Mouse (Mus musculus) adrenal gland, postnatal 0 days (tissue): ENCODE measurements around the gene Rtn3. TPM values are rescaled to one million over a fixed set of nuclear protein-coding genes. Genes with fewer than 3 reads are reported as not detected.

ENCODE experiments used
- microRNA-seq: library from miRNA; unstranded; fragments of <30 nt; microRNA quantifications from one replicate; pipeline ENCODE4, GENCODE M21; 2016; ENCODE audit warnings: borderline replicate concordance; ENCODE audit not compliant: insufficient number of aligned reads
- polyA plus RNA-seq: library from polyadenylated mRNA; unstranded; fragments of >200 nt; fragmentation: Nextera tagmentation; extraction: Ambion mirVana; gene quantifications from 2 replicates; pipeline ENCODE4 v1.2.1, GENCODE M21; 2015

Gene Rtn3
- polyA plus RNA-seq = 138 and 168 TPM in 2 replicates

DNA sequence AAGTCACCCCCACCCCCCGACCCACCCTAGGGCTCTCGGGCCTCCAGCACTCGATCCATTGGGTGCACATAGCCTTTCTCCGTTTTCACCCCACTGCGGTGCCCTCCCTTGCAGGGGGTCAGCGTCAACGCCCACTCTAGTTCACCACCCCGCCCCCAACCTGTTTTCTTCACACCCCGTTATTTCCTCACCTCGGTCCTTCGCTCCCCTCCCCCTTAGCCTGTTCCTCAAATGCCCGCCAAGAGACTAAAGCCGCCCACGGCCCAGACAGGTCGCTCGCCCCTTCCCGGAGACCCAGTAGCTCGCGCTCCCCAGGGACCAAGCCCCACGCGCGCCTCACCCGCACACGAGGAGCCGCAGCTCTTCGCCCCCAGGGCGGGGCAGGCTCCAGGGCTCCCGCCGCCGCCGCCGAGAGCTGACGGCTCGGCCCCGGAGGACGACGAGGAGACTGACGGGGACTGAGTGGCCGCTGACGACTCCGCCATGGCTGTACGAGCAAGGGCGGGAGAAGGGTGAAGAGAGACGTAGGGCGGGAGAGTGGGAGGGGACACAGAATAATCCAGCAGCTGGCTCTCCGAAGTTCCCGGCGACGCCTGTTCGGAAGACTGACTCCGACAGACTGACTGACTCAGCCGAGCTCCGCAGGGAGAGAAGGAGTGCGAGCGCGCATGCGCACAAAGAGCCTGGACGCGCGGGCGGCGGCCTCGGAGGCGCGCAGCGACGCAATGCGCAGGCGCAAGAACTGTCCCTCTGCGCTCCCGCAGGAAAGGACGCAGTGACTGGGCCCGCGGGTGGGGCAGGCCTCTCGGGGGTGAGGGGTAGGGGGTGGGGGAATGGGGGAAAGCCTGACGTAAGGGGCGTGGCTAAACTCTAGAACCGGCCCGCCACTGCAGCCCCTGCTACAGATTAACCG, at the start of gene Rtn3:
Gene Rtn3, minus strand, starts transcription at position 683 of the 913 bp plus-strand sequence.

DNA sequence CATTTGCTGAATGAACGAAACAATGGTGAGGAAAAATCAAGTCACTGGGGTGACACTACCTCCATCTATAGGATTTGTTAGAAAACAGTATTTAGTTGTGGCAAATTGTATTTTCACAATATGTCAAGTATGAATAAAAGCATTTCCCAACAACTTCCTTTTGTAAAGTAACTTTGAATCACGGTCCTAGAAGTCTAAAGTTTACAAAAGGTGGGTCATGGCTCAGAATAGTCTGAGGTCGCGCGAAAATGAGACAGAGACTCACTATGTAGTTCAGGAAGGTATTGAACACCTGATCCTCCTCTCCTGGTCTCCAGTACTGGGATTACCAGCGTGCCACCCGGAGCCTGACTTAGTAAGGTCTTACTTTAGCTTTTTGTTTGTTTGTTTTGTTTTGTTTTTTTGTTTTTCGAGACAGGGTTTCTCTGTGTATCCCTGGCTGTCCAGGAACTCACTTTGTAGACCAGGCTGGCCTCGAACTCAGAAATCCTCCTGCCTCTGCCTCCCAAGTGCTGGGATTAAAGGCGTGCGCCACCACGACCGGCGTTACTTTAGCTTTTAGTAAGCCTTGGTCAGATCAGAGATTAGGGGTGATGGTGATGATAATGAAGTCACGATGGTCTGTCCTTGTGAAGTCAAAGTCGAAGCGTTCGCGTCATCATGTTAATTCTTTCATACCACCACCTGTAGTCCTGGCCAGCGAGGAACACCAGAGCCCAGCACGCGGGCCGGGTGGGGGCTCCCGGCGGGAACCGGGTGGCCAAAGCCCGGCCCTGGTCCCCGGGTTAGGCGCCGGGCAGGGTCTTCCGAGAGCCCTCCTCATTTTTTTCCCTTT, 10.5 kb upstream of the Rtn3 start, which contains the start of gene Atl3:
Gene Atl3, plus strand, starts transcription at position 689 of the 835 bp plus-strand sequence.

DNA sequence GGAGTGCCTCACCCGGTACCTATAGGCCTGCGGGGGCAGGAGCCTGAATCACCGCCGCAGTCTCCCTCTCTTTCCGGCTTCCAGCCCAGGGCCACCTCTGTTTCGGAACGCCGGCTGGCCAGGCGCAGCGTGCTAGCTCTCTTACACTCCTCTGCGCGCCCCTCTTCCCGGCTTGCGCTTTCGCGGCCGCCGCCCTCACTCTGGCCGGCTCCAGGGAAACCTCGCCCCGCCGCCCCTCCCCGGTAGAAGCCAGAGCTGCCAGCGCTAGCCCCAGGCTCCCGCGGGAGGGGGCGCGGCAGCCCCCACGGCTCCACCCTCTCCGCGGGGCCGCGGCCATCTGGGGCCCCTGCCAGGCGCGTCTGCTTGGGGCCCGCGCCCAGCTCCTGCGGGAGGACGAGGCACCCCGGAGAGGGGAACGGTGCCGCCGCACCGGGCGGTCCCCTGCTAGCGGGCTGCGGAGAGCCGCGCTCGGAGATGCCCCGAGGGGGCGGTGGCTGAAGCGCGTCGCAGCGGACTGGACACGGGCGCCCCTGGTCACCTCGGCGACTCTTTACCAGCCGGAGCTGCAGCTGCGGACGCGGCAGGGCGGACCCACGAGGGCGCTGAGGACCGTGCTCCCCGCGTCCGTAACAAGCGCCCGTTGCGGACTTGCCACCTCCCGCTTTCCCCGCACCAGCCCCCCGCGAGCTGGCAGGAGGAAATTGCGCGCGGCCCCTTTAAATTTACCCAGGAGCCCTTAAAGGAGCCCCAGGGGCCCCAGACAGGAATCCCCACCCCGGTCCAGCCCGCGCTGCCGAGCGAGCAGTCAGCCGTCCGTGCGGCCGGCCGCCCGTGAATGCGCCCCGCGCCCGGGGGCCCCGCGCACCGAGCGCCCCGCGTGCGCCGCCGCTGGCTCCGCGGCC, 66.0 kb downstream of the Rtn3 start, which contains the start of gene 2700081O15Rik:
Gene 2700081O15Rik, plus strand, starts transcription at position 792 of the 902 bp plus-strand sequence.

DNA sequence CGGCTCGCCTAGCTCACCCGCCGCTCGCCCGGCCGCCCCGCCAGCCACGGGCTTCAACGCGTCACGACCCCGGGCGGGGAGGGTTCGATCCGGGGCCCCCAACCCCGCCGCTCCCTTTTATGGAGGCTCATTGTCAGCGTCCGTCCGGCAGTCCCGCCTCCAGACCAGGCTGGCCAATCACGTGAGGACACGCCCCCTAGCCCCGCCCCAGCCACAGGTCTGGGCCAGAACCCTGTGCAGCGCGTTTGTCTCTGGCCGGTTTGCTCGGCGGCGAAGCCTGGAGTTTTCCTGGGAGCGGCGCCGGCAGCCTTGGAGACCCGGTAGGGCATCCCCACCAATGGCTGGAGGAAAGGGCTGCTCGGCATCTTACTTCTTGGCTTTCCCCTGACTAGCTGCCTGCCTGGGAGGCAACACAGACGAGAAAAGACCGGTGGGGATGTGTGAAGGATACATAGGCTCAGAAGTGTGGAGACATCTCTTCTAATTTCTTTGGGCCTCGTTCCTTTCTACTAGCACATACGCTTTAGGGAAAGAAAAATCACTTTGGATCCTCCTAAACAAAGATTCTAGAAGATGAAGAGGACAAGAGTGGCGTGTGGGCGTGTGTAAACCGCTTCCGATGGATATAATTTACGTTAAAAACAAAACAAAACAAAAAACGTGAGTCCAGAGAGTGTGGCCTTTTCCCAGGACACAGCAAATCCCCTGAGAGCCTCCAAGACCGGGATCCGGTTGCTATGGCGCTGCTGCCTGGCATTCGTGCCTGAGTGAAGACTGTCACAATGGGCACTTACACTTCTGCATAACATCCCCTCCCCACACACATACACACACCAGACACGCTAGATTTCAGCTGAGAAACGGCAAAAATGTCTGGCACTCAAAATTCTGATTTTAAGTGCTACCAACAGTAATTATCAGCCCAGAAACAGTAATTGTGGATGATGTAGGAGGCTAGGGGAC, 99.9 kb downstream of the Rtn3 start, which contains the start of gene Spindoc:
Gene Spindoc, minus strand, starts transcription at position 92 of the 963 bp plus-strand sequence.

Small RNAs within 50 kb of the gene (microRNA-seq; reads per million reads assigned to microRNA genes)
- gene Mir6991 = not detected

Other genes starting within 250 kb of the Rtn3 start
- 15.9 and 22.8 TPM in 2 replicates for gene Naa40, start 242.1 kb downstream of the Rtn3 start, polyA plus RNA-seq
- gene Rcor2, start 216.0 kb downstream of the Rtn3 start, polyA plus RNA-seq = 4.2 and 4.9 TPM in 2 replicates
- 22.2 and 27.2 TPM in 2 replicates for gene Mark2, start 141.4 kb downstream of the Rtn3 start, polyA plus RNA-seq
- gene Spindoc, start 100.3 kb downstream of the Rtn3 start, polyA plus RNA-seq = 14.2 and 15.1 TPM in 2 replicates
- gene 2700081O15Rik, start 65.7 kb downstream of the Rtn3 start, polyA plus RNA-seq = 5.1 and 6.6 TPM in 2 replicates
- 15.2 and 19.8 TPM in 2 replicates for gene Atl3, start 10.8 kb upstream of the Rtn3 start, polyA plus RNA-seq
- gene Pla2g16, start 74.2 kb upstream of the Rtn3 start, polyA plus RNA-seq = 20.6 and 27.0 TPM in 2 replicates
- 0.46 TPM in 1 of 2 replicates, not detected in the other for gene Lgals12, start 123.9 kb upstream of the Rtn3 start, polyA plus RNA-seq
- not detected in 2 replicates for gene Hrasls5, start 129.3 kb upstream of the Rtn3 start, polyA plus RNA-seq
- 0.12 and 0.36 TPM in 2 replicates for gene Slc22a19, start 228.0 kb upstream of the Rtn3 start, polyA plus RNA-seq